Mouse (Mus musculus): Measurements from ENCODE around the gene Cpb2. TPM values are rescaled to one million over a fixed set of nuclear protein-coding genes. Genes with fewer than 3 reads are reported as not detected.

The Cpb2 gene
- polyA plus RNA-seq, 1 experiment from 2014 or later, result not detected

DNA sequence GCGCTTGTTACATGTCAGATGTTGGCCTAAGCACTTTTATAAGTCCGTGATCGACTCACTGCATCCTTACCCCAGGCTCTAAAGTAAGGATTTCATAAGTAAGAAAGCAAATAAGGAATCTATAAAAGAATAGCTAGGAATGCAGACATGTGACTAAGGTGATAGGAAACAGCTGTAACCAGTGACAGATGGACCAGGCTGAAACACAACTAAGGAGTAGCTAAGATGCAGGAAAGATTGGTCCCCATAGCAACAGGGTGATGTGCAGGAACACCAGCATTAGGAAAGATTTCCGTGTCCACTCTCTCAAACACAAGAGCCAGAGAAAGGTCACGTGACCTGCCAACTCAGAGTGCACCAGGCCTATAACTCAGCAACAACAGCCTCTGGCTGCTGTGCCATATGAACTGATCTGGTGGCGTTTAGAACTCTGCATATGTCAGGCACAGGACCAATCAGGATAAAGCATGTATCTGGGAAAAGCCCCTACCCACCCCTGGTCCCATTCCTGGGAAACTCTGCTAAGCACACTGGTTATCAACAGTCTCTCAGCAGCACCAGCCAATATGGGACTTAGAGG lies 33.4 kb upstream of the Cpb2 start:
- Histone ChIP-seq H3K4me1 (ENCODE audit: control insufficient read depth in 2 of 2, insufficient read depth in 2 of 2, low read length in 2 of 2) (no peaks in the 10 kb centered on the region), H3K9me3 (ENCODE audit: control insufficient read depth, low read length) (no peaks in the 10 kb centered on the region), H3K36me3 (ENCODE audit: control insufficient read depth, insufficient read depth, low read length) (no peaks in the 10 kb centered on the region), H3K27me3 (ENCODE audit: control insufficient read depth, insufficient read depth, low read length) (no peaks in the 10 kb centered on the region), H3K9ac (ENCODE audit: low read length) (no peak overlapping the region), H3K4me2 (ENCODE audit: low read length) (no peak overlapping the region), H3K4me3 (ENCODE audit: control insufficient read depth in 1 of 2, insufficient read depth in 1 of 2, low read depth in 1 of 2, low read length in 2 of 2) (no peak overlapping the region), H3K27ac (replicated peaks in 1 of 2; ENCODE audit: control insufficient read depth in 1 of 2, insufficient read depth in 1 of 2, low read depth in 2 of 2, low read length in 2 of 2) (no peak overlapping the region)
- 72% methylated on average over 6 of the region's 6 CpGs for WGBS
- ATAC-seq (ENCODE audit: insufficient number of reproducible peaks, insufficient read depth, low FRiP score, low read depth), result no peak

DNA sequence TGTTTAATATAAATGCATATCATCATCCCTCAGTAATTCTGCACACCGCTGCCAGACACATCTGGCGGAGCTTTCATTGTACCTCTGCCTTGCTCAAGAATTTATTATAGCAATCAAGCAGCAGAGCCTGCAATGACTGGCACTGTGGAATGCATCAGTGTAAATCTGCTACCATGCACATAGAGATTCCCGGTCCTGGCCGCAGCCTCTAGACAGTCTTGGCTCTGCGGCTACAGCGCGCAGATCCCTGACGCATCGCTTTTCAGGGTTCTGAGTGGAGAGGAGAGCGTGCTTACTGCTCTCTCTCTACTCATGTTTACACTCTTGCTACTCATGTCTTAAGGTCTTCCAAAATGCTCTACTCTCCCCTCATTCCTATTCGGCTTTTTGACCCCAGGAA lies 28.3 kb upstream of the Cpb2 start:
- no peak overlapping the region for H3K9ac ChIP-seq (ENCODE audit: low read length)
- no peaks in the 10 kb centered on the region for H3K9me3 ChIP-seq (ENCODE audit: control insufficient read depth, low read length)
- WGBS, result 88% methylated on average over 11 of the region's 11 CpGs
- no peak overlapping the region for H3K4me2 ChIP-seq (ENCODE audit: low read length)
- H3K36me3 ChIP-seq (ENCODE audit: control insufficient read depth, insufficient read depth, low read length), result no peaks in the 10 kb centered on the region
- no peak for ATAC-seq (ENCODE audit: insufficient number of reproducible peaks, insufficient read depth, low FRiP score, low read depth)
- no peaks in the 10 kb centered on the region for H3K4me1 ChIP-seq (ENCODE audit: control insufficient read depth in 2 of 2, insufficient read depth in 2 of 2, low read length in 2 of 2)
- no peaks in the 10 kb centered on the region for H3K27me3 ChIP-seq (ENCODE audit: control insufficient read depth, insufficient read depth, low read length)
- H3K4me3 ChIP-seq (ENCODE audit: control insufficient read depth in 1 of 2, insufficient read depth in 1 of 2, low read depth in 1 of 2, low read length in 2 of 2), result no peak overlapping the region
- no peak overlapping the region for H3K27ac ChIP-seq (replicated peaks in 1 of 2; ENCODE audit: control insufficient read depth in 1 of 2, insufficient read depth in 1 of 2, low read depth in 2 of 2, low read length in 2 of 2)

DNA sequence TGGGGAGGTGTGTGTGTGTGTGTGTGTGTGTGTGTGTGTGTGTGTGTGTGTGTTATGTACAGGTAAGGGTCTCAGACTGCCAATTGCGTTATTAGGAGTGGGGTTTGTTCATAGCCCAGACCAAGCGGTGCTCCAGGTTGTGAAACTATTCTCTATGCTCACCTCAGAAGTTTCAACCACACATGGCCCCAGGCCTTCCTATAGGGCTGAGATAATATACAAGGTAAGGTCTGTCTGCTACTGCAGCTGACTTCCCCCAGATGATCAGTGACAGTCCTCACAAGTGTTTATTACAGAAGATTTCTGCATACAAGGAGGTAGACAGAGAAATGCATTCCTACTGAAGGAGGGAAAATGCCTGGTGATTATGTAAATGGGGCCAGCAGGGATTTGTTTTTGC lies 23.2 kb upstream of the Cpb2 start:
- Histone ChIP-seq H3K4me3 (ENCODE audit: control insufficient read depth in 1 of 2, insufficient read depth in 1 of 2, low read depth in 1 of 2, low read length in 2 of 2) (no peak overlapping the region), H3K27ac (replicated peaks in 1 of 2; ENCODE audit: control insufficient read depth in 1 of 2, insufficient read depth in 1 of 2, low read depth in 2 of 2, low read length in 2 of 2) (no peak overlapping the region), H3K9me3 (ENCODE audit: control insufficient read depth, low read length) (no peaks in the 10 kb centered on the region), H3K4me2 (ENCODE audit: low read length) (no peak overlapping the region), H3K4me1 (ENCODE audit: control insufficient read depth in 2 of 2, insufficient read depth in 2 of 2, low read length in 2 of 2) (no peaks in the 10 kb centered on the region), H3K9ac (ENCODE audit: low read length) (no peak overlapping the region), H3K36me3 (ENCODE audit: control insufficient read depth, insufficient read depth, low read length) (no peaks in the 10 kb centered on the region), H3K27me3 (ENCODE audit: control insufficient read depth, insufficient read depth, low read length) (no peaks in the 10 kb centered on the region)
- WGBS, result 92% methylated on average over 2 of the region's 2 CpGs
- no peak for ATAC-seq (ENCODE audit: insufficient number of reproducible peaks, insufficient read depth, low FRiP score, low read depth)

- Histone ChIP-seq H3K36me3 (ENCODE audit: control insufficient read depth, insufficient read depth, low read length) (no peaks in the 10 kb centered on the region), H3K27ac (replicated peaks in 1 of 2; ENCODE audit: control insufficient read depth in 1 of 2, insufficient read depth in 1 of 2, low read depth in 2 of 2, low read length in 2 of 2) (no peak overlapping the region), H3K9me3 (ENCODE audit: control insufficient read depth, low read length) (no peaks in the 10 kb centered on the region), H3K4me2 (ENCODE audit: low read length) (no peak overlapping the region), H3K9ac (ENCODE audit: low read length) (no peak overlapping the region), H3K4me1 (ENCODE audit: control insufficient read depth in 2 of 2, insufficient read depth in 2 of 2, low read length in 2 of 2) (no peaks in the 10 kb centered on the region), H3K4me3 (ENCODE audit: control insufficient read depth in 1 of 2, insufficient read depth in 1 of 2, low read depth in 1 of 2, low read length in 2 of 2) (no peak overlapping the region), H3K27me3 (ENCODE audit: control insufficient read depth, insufficient read depth, low read length) (no peaks in the 10 kb centered on the region)
- no peak for ATAC-seq (ENCODE audit: insufficient number of reproducible peaks, insufficient read depth, low FRiP score, low read depth)
- WGBS, result 77% methylated on average over 5 of the region's 5 CpGs
Observed at GRCm38 (mm10) chr14:75219250-75219913, 22.7 kb upstream of the Cpb2 start.

DNA sequence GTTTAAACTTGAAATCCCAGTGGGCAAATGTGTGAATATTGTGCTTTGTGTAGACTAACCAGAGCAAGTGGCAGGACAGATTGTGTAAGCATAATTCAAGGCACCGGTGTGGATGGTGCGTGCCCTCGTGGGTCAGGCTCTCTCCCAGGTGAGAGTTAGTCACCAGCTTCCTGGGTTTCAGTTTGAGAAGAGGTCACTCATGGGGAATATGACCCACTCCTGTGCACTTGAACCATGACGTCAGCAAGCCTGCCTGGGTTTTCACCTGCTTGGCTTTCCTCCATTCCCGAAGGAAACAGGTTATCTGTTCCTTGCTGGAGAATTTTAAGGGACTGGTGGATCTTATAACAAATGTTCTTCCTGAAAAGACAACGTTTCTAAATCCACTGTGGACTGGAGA lies 19.7 kb upstream of the Cpb2 start:
- H3K9me3 ChIP-seq (ENCODE audit: control insufficient read depth, low read length), result no peaks in the 10 kb centered on the region
- no peak overlapping the region for H3K27ac ChIP-seq (replicated peaks in 1 of 2; ENCODE audit: control insufficient read depth in 1 of 2, insufficient read depth in 1 of 2, low read depth in 2 of 2, low read length in 2 of 2)
- no peak for ATAC-seq (ENCODE audit: insufficient number of reproducible peaks, insufficient read depth, low FRiP score, low read depth)
- H3K4me3 ChIP-seq (ENCODE audit: control insufficient read depth in 1 of 2, insufficient read depth in 1 of 2, low read depth in 1 of 2, low read length in 2 of 2), result no peak overlapping the region
- H3K36me3 ChIP-seq (ENCODE audit: control insufficient read depth, insufficient read depth, low read length), result no peaks in the 10 kb centered on the region
- H3K27me3 ChIP-seq (ENCODE audit: control insufficient read depth, insufficient read depth, low read length), result no peaks in the 10 kb centered on the region
- no peaks in the 10 kb centered on the region for H3K4me1 ChIP-seq (ENCODE audit: control insufficient read depth in 2 of 2, insufficient read depth in 2 of 2, low read length in 2 of 2)
- H3K4me2 ChIP-seq (ENCODE audit: low read length), result no peak overlapping the region
- WGBS, result 74% methylated on average over 6 of the region's 6 CpGs
- H3K9ac ChIP-seq (ENCODE audit: low read length), result no peak overlapping the region

- no peak overlapping the region for H3K4me2 ChIP-seq (ENCODE audit: low read length)
- no peaks in the 10 kb centered on the region for H3K36me3 ChIP-seq (ENCODE audit: control insufficient read depth, insufficient read depth, low read length)
Observed at GRCm38 (mm10) chr14:75227453-75228084, 14.5 kb upstream of the Cpb2 start.

GRCm38 (mm10) chr14:75229834-75230233 lies 12.3 kb upstream of the Cpb2 start:
- Histone ChIP-seq H3K4me1 (ENCODE audit: control insufficient read depth in 2 of 2, insufficient read depth in 2 of 2, low read length in 2 of 2) (no peaks in the 10 kb centered on the region), H3K36me3 (ENCODE audit: control insufficient read depth, insufficient read depth, low read length) (no peaks in the 10 kb centered on the region), H3K9me3 (ENCODE audit: control insufficient read depth, low read length) (no peaks in the 10 kb centered on the region), H3K4me3 (ENCODE audit: control insufficient read depth in 1 of 2, insufficient read depth in 1 of 2, low read depth in 1 of 2, low read length in 2 of 2) (no peak overlapping the region), H3K27me3 (ENCODE audit: control insufficient read depth, insufficient read depth, low read length) (no peaks in the 10 kb centered on the region), H3K27ac (replicated peaks in 1 of 2; ENCODE audit: control insufficient read depth in 1 of 2, insufficient read depth in 1 of 2, low read depth in 2 of 2, low read length in 2 of 2) (no peak overlapping the region), H3K9ac (ENCODE audit: low read length) (no peak overlapping the region), H3K4me2 (ENCODE audit: low read length) (no peak overlapping the region)
- 21% methylated on average over 2 of the region's 2 CpGs for WGBS
- ATAC-seq (ENCODE audit: insufficient number of reproducible peaks, insufficient read depth, low FRiP score, low read depth), result no peak

More at GRCm38 (mm10) chr14:75227453-75228084, 14.5 kb upstream of the Cpb2 start:
- no peak overlapping the region for H3K27ac ChIP-seq (replicated peaks in 1 of 2; ENCODE audit: control insufficient read depth in 1 of 2, insufficient read depth in 1 of 2, low read depth in 2 of 2, low read length in 2 of 2)
- no peak for ATAC-seq (ENCODE audit: insufficient number of reproducible peaks, insufficient read depth, low FRiP score, low read depth)
- H3K4me1 ChIP-seq (ENCODE audit: control insufficient read depth in 2 of 2, insufficient read depth in 2 of 2, low read length in 2 of 2), result no peaks in the 10 kb centered on the region
- WGBS, result 68% methylated on average over 6 of the region's 6 CpGs
- H3K4me3 ChIP-seq (ENCODE audit: control insufficient read depth in 1 of 2, insufficient read depth in 1 of 2, low read depth in 1 of 2, low read length in 2 of 2), result no peak overlapping the region
- no peaks in the 10 kb centered on the region for H3K9me3 ChIP-seq (ENCODE audit: control insufficient read depth, low read length)
- no peaks in the 10 kb centered on the region for H3K27me3 ChIP-seq (ENCODE audit: control insufficient read depth, insufficient read depth, low read length)
- no peak overlapping the region for H3K9ac ChIP-seq (ENCODE audit: low read length)
